Mouse (Mus musculus): ENCODE results near the gene Phf7. TPM values are rescaled to one million over a fixed set of nuclear protein-coding genes. Genes with fewer than 3 reads are reported as not detected.
A peak's percentile ranks its signal among the peaks of the same experiment; 100 is the strongest.

Gene Phf7
- polyA plus RNA-seq (2015; fragmentation: Nextera tagmentation; extraction: Ambion mirVana) = 12.9 and 13.5 TPM in 2 replicates

GRCm38 (mm10) chr14:31251084-31251604 lies at the start of gene Phf7, which contains the start of gene Bap1:
Phf7 (minus strand) TSS chr14:31251317.
Bap1 (plus strand) TSS chr14:31251450.
- Histone ChIP-seq H3K9ac (peak within 1 kb of the TSS; percentile 99), H3K9me3 (no peaks in the 10 kb centered on the region), H3K27ac (peak within 1 kb of the TSS; percentile 90), H3K4me1 (peaks cover 24% of the 10 kb centered on the region), H3K27me3 (no peaks in the 10 kb centered on the region), H3K4me2 (replicated peaks) (peak within 1 kb of the TSS; percentile 90), H3K4me3 (peak within 1 kb of the TSS; percentile 98), H3K36me3 (peaks cover 37% of the 10 kb centered on the region)
- ATAC-seq (ENCODE audit: low FRiP score, low read depth) = peak; percentile 92
- WGBS = under 1% methylated on average over 75 of the region's 75 CpGs

GRCm38 (mm10) chr14:31285728-31286127 lies 34.6 kb upstream of the Phf7 start:
- Histone ChIP-seq H3K4me3 (no peak overlapping the region), H3K9ac (no peak overlapping the region), H3K27ac (no peak overlapping the region), H3K4me1 (no peaks in the 10 kb centered on the region), H3K36me3 (no peaks in the 10 kb centered on the region), H3K4me2 (replicated peaks) (no peak overlapping the region), H3K27me3 (no peaks in the 10 kb centered on the region), H3K9me3 (no peaks in the 10 kb centered on the region)
- WGBS = 77% methylated on average over 8 of the region's 8 CpGs
- ATAC-seq (ENCODE audit: low FRiP score, low read depth) = no peak

GRCm38 (mm10) chr14:31272164-31272563 lies 21.0 kb upstream of the Phf7 start:
- Histone ChIP-seq H3K4me2 (replicated peaks) (no peak overlapping the region), H3K36me3 (no peaks in the 10 kb centered on the region), H3K9ac (no peak overlapping the region), H3K27me3 (no peaks in the 10 kb centered on the region), H3K4me3 (no peak overlapping the region), H3K27ac (no peak overlapping the region), H3K4me1 (peaks cover 18% of the 10 kb centered on the region), H3K9me3 (no peaks in the 10 kb centered on the region)
- no peak; the same call in 1 of the 2 replicates for ATAC-seq (ENCODE audit: low FRiP score, low read depth)
- 21% methylated on average over 7 of the region's 7 CpGs for WGBS

DNA sequence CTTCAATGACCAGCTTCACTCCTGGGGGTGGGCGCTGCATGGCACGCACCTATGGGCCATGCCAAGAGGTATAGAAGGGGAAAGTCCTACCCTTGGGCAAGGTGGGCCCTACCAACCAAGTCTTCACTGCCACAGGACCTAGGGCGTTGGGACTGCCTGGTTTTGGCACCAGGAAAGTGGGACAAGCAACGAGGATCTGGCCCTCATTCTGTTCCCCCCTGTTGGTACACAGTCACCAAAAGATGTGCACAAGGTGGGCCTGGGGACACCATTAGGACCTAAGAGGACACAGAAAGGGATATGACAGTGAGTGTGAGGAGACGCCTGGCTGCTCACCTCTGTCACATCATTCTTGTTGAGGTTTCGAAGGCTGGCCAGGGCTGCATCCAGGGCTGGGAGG lies 20.0 kb upstream of the Phf7 start:
- H3K36me3 ChIP-seq = no peaks in the 10 kb centered on the region
- no peak overlapping the region for H3K4me2 ChIP-seq (replicated peaks)
- 92% methylated on average over 6 of the region's 6 CpGs for WGBS
- H3K4me1 ChIP-seq = peaks cover 18% of the 10 kb centered on the region
- no peak for ATAC-seq (ENCODE audit: low FRiP score, low read depth)
- no peak overlapping the region for H3K27ac ChIP-seq
- no peak overlapping the region for H3K4me3 ChIP-seq
- H3K27me3 ChIP-seq = no peaks in the 10 kb centered on the region
- H3K9me3 ChIP-seq = no peaks in the 10 kb centered on the region
- H3K9ac ChIP-seq = no peak overlapping the region

GRCm38 (mm10) chr14:31269456-31270100 lies 18.5 kb upstream of the Phf7 start:
- Histone ChIP-seq H3K27me3 (no peaks in the 10 kb centered on the region), H3K4me1 (peaks cover 23% of the 10 kb centered on the region)
- peak; percentile 93 for ATAC-seq (ENCODE audit: low FRiP score, low read depth)

GRCm38 (mm10) chr14:31268301-31269001 lies 17.3 kb upstream of the Phf7 start:
- H3K9ac ChIP-seq = peak overlapping the region; percentile 67

More at GRCm38 (mm10) chr14:31269456-31270100, 18.5 kb upstream of the Phf7 start:
- peak overlapping the region; percentile 43 for H3K4me3 ChIP-seq
- H3K4me2 ChIP-seq (replicated peaks) = peak overlapping the region; percentile 69
- peak overlapping the region; percentile 67 for H3K9ac ChIP-seq
- no peaks in the 10 kb centered on the region for H3K9me3 ChIP-seq
- WGBS = 18% methylated on average over 25 of the region's 28 CpGs
- H3K36me3 ChIP-seq = no peaks in the 10 kb centered on the region
- peak overlapping the region; percentile 76 for H3K27ac ChIP-seq

GRCm38 (mm10) chr14:31267649-31268048 lies 16.5 kb upstream of the Phf7 start:
- no peaks in the 10 kb centered on the region for H3K9me3 ChIP-seq
- H3K4me1 ChIP-seq = peaks cover 27% of the 10 kb centered on the region
- H3K4me3 ChIP-seq = no peak overlapping the region
- H3K36me3 ChIP-seq = peaks cover 12% of the 10 kb centered on the region; the same call in 1 of the 2 replicates
- no peak overlapping the region for H3K9ac ChIP-seq
- no peak overlapping the region for H3K4me2 ChIP-seq (replicated peaks)
- 85% methylated on average over 11 of the region's 11 CpGs for WGBS
- H3K27me3 ChIP-seq = no peaks in the 10 kb centered on the region
- no peak for ATAC-seq (ENCODE audit: low FRiP score, low read depth)
- no peak overlapping the region for H3K27ac ChIP-seq

More at GRCm38 (mm10) chr14:31268301-31269001, 17.3 kb upstream of the Phf7 start:
- H3K9me3 ChIP-seq = no peaks in the 10 kb centered on the region
- 71% methylated on average over 9 of the region's 9 CpGs for WGBS
- H3K36me3 ChIP-seq = peaks cover 6% of the 10 kb centered on the region; the same call in 1 of the 2 replicates
- H3K4me3 ChIP-seq = peak overlapping the region; percentile 43
- peak overlapping the region; percentile 18; the same call in 1 of the 2 replicates for H3K27ac ChIP-seq
- H3K4me1 ChIP-seq = peaks cover 27% of the 10 kb centered on the region
- ATAC-seq (ENCODE audit: low FRiP score, low read depth) = no peak
- H3K27me3 ChIP-seq = no peaks in the 10 kb centered on the region
- peak overlapping the region; percentile 69 for H3K4me2 ChIP-seq (replicated peaks)

- Histone ChIP-seq H3K27me3 (no peaks in the 10 kb centered on the region), H3K4me1 (peaks cover 9% of the 10 kb centered on the region), H3K4me3 (no peak overlapping the region), H3K9me3 (no peaks in the 10 kb centered on the region), H3K4me2 (replicated peaks) (no peak overlapping the region), H3K36me3 (peaks cover 80% of the 10 kb centered on the region), H3K27ac (no peak overlapping the region), H3K9ac (no peak overlapping the region)
- no peak for ATAC-seq (ENCODE audit: low FRiP score, low read depth)
- 92% methylated on average over 9 of the region's 9 CpGs for WGBS
These were observed 9.8 kb upstream of the Phf7 start for GRCm38 (mm10) chr14:31260932-31261331.

GRCm38 (mm10) chr14:31260374-31260773 lies 9.3 kb upstream of the Phf7 start:
- no peak overlapping the region for H3K4me2 ChIP-seq (replicated peaks)
- peaks cover 85% of the 10 kb centered on the region for H3K36me3 ChIP-seq
- H3K27ac ChIP-seq = no peak overlapping the region
- peaks cover 9% of the 10 kb centered on the region for H3K4me1 ChIP-seq
- no peak for ATAC-seq (ENCODE audit: low FRiP score, low read depth)
- WGBS = 91% methylated on average over 4 of the region's 4 CpGs
- H3K9me3 ChIP-seq = no peaks in the 10 kb centered on the region
- H3K4me3 ChIP-seq = no peak overlapping the region
- no peak overlapping the region for H3K9ac ChIP-seq
- no peaks in the 10 kb centered on the region for H3K27me3 ChIP-seq

DNA sequence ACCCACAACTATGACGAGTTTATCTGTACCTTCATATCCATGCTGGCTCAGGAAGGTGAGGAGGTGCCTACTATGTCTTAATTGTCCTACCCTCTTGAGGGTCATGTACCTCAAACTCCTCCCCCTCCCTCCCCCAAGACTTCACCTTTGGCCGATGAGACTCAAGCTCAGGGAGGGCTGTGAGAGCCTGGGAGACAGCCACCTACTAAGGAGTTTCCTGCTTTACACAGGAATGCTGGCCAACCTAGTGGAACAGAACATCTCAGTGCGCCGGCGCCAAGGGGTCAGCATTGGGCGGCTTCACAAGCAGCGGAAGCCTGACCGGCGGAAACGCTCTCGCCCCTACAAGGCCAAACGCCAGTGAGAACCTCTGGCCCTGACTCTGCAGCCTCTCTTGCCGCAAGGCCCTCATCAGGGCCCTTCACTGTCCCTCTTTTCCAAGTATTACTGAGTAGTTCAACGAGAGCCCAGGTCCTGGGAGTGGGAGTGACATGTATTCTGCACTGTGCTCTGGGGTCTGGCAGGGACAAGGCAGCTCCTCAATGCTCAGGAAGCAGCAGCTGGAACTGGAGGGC lies 7.4 kb upstream of the Phf7 start:
- WGBS = 93% methylated on average over 14 of the region's 14 CpGs
- no peak for ATAC-seq (ENCODE audit: low FRiP score, low read depth)

GRCm38 (mm10) chr14:31252091-31252490 lies 974 bp upstream of the Phf7 start:
- H3K9ac ChIP-seq = peak overlapping the region; percentile 99
- ATAC-seq (ENCODE audit: low FRiP score, low read depth) = no peak
- H3K4me3 ChIP-seq = peak overlapping the region; percentile 98
- H3K9me3 ChIP-seq = no peaks in the 10 kb centered on the region
- peak overlapping the region; percentile 90 for H3K4me2 ChIP-seq (replicated peaks)
- peaks cover 46% of the 10 kb centered on the region for H3K36me3 ChIP-seq
- no peak overlapping the region for H3K27ac ChIP-seq
- H3K4me1 ChIP-seq = peaks cover 24% of the 10 kb centered on the region
- H3K27me3 ChIP-seq = no peaks in the 10 kb centered on the region
- WGBS = 79% methylated on average over 5 of the region's 5 CpGs

More for the DNA sequence above, 7.4 kb upstream of the Phf7 start:
- H3K36me3 ChIP-seq = peaks cover 98% of the 10 kb centered on the region
- H3K27ac ChIP-seq = no peak overlapping the region
- no peak overlapping the region for H3K9ac ChIP-seq
- H3K9me3 ChIP-seq = no peaks in the 10 kb centered on the region
- H3K4me2 ChIP-seq (replicated peaks) = no peak overlapping the region
- H3K4me3 ChIP-seq = no peak overlapping the region
- no peaks in the 10 kb centered on the region for H3K27me3 ChIP-seq
- H3K4me1 ChIP-seq = no peaks in the 10 kb centered on the region

DNA sequence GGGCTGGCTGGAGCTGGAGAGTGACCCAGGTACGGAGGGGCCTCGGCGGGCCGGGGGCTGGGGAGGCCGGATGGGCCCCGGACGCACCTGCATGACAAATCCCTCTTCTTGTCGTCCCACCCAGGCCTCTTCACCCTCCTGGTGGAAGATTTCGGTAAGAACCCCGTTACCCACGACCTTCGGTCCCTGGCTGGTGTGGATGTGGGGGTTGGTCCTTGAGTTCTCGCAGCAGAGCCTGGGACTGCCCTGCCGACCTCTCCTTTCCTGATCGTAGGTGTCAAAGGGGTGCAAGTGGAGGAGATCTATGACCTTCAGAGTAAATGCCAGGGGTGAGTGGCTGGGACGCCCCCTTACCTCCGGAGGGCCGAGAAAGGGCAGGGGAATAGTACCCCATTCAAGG lies 509 bp upstream of the Phf7 start:
- Histone ChIP-seq H3K4me1 (peaks cover 24% of the 10 kb centered on the region), H3K36me3 (peaks cover 42% of the 10 kb centered on the region), H3K9ac (peak overlapping the region; percentile 99), H3K4me2 (replicated peaks) (peak overlapping the region; percentile 90), H3K27ac (0 out of 2 replicates have a peak overlapping the region, but pooled peaks have one; percentile 22), H3K27me3 (no peaks in the 10 kb centered on the region), H3K9me3 (no peaks in the 10 kb centered on the region), H3K4me3 (peak overlapping the region; percentile 98)
- ATAC-seq (ENCODE audit: low FRiP score, low read depth) = no peak; the same call in 1 of the 2 replicates
- WGBS = 1% methylated on average over 18 of the region's 18 CpGs
